Mouse (Mus musculus) stomach, postnatal 0 days (tissue): Measurements from ENCODE around the gene Cwc22.

Source experiments
- CTCF ChIP-seq: IDR thresholded peaks from 2 replicates; pipeline ENCODE4 v1.5.1; 2016; ENCODE audit warnings: antibody characterized with exemption, low read depth, mild to moderate bottlenecking, moderate library complexity
- EP300 ChIP-seq: optimal IDR thresholded peaks from 2 replicates; pipeline ENCODE3; 2016; ENCODE audit warnings: antibody characterized with exemption

DNA sequence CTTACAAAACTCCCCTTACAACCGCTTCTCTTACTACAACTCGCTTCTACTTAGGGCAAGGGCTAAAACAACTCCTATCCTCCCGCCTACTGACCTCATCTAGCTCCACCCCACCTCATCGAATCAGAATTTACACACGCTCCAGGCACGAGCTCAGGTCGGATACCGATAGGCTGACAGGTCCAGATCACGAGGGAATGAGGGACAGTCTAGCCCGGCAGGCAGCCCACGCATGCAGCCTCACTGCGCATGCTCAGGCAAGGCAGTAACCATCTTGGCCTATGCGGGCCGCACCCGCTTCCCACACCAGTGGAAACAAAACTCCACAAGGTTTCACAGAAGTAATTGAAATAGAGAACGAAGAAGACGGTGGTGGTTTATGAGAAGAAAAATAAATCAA is 106.6 kb downstream of the Cwc22 start:
- no peak for TF ChIP-seq CTCF
- TF ChIP-seq EP300: no peak
